Mouse (Mus musculus) lung, adult 2 months (tissue): ENCODE measurements around the gene Zfp106.

Experiments used
- CTCF ChIP-seq: fragments of 200-500 bp; IDR thresholded peaks from 2 replicates; pipeline ENCODE4 v1.5.1; 2011; ENCODE audit warnings: mild to moderate bottlenecking, low read length, control low read depth; ENCODE audit not compliant: insufficient read depth
- POLR2A ChIP-seq: fragments of 200-500 bp; IDR thresholded peaks from 2 replicates; pipeline ENCODE4 v1.6.1; 2011; ENCODE audit warnings: low read depth, mild to moderate bottlenecking, control low read depth, low read length, borderline replicate concordance; ENCODE audit errors: extremely low read depth

DNA sequence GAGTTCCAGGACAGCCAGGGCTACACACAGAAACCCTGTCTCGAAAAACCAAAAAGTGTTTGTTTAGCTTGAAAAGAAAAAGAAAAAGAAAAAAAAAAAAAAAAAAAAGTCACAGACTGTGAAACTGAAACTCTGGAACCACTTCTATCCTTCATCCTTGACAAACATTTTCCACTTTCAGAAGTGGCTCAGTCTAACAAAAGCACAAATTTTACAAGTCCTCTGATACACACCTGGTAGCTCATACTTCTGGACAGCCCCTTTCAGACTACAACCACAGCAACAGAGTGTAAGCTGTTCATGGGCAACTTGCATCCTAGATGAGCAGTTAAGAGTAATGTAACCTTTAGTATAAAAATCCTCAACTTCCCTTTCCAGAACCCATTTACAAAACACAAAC is 2.1 kb downstream of the Zfp106 start:
- TF ChIP-seq POLR2A (no peak), CTCF (no peak)
